Mouse (Mus musculus) lung, postnatal 36 days (tissue): Measurements from ENCODE around the gene Wdr5b.
"Not testable (repeated sequence)": the region's sequence is repeated elsewhere in the genome, so short reads cannot be mapped to it uniquely, and the experiment has no call there.

Experiments
- DNase-seq: peaks from one replicate; pipeline ENCODE4 v3.0.0; 2022; ENCODE audit warnings: mixed read lengths

Gene Wdr5b

DNA sequence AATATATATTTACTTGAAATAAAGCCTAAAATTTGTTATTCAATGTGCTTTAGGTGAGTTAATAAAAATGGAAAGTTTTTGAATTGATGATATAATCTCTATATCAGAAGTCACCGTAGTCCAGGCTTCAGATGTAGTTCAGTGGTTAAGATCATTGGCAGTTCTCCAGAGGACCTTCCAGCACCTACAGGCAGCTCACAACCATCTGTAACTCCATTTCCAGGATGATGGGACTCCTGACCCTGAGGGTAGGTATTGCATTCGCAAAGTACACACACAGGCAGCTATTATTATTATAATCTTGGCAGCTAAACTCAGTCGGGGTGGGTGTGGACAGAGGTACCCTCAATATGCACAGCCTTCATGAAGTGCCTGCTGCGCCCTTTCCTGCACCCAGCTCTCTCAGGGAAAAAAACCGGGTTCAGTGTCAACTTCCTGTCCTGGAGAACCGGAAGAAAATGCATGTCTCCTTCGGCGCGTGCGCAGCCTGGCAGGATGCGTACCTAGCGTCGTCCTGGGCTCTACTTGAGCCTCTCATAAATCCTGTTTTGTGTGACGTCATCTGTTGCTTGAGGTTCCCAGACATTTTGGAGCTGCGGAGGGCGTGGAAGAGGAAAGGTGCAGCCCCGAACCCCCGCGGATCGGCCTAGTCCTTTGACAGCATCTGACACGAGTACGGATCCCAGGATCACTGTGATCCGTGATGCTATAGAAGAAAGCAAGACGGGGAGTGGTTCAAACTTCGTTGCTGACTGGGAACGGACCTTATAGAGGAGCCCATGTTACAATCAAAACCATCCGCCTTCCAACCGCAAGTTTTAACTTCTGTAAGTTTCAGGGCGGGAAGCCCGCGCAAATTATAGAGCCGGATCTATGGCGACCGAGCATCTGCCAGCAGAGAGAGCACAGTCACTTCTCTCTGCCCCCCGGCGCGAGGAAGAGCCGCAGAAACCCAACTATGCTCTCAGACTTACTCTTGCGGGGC is at the start of gene Wdr5b:
Gene Wdr5b (plus strand): TSS at position 551 of the 985 bp plus-strand sequence.
- DNase-seq = peak; percentile 98

- no peak for DNase-seq
These were observed 48.6 kb upstream of the Wdr5b start for GRCm38 (mm10) chr16:35992391-35992790.

- no peak for DNase-seq
These were observed 47.7 kb upstream of the Wdr5b start for GRCm38 (mm10) chr16:35993316-35993715.

DNA sequence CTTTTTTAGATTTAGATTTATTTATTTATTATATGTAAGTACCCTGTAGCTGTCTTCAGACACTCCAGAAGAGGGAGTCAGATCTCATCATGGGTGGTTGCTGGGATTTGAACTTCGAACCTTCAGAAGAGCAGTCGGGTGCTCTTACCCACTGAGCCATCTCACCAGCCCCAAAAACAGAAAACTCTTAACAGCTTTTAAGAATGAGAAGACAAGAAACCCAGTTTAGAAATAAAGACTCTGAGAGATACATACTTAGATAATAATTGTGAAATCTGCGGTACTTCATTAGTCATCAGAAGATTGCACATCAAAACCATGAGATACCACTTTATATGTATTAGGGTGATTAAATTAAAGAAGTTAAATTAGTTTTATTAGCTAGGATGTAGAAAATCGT is 42.1 kb upstream of the Wdr5b start:
- DNase-seq = not testable (repeated sequence)

GRCm38 (mm10) chr16:36008396-36008795 is 32.6 kb upstream of the Wdr5b start:
- DNase-seq = no peak

DNA sequence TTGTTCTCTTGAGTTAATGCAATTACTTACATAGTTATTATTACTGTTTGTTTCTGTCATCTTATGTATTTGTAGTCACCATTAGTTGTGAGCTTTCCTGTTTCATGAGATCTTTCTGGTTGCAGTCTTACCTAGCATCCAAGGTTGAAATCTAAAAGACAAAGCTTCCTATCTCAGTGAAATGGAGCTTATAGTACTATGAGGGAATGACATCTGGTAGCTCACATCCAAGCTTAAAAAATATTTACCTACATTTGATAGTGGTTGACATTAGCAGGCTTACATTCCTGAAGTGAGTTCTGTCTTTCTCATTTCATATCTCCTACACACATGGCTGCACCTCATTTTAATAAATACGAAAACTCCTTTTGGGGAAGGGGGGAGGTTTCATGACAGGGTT is 24.7 kb upstream of the Wdr5b start:
- DNase-seq = no peak

- not testable (repeated sequence) for DNase-seq
These were observed 12.9 kb upstream of the Wdr5b start for GRCm38 (mm10) chr16:36028120-36028519.

- no peak for DNase-seq
These were observed 633 bp downstream of the Wdr5b start for GRCm38 (mm10) chr16:36041625-36042020.

DNA sequence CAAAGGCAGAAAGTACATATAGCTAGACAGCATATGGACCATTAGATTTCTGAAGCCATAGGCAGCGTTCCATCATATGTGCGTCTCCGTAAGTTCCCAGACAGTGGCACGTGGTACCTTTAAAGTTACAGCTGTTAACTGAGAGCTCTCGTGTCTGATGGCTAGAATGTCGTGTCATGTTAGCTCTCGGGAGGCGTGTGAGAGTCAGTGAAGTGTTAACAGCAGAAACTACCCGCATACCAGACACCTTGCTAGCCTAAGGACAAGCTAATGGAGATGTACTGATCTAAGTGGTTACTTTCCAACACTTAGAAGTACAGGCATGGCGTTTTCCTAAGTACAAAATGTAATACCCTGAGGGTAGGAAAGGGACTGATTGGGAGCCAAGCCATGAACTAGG is 2.1 kb downstream of the Wdr5b start:
- no peak for DNase-seq

DNA sequence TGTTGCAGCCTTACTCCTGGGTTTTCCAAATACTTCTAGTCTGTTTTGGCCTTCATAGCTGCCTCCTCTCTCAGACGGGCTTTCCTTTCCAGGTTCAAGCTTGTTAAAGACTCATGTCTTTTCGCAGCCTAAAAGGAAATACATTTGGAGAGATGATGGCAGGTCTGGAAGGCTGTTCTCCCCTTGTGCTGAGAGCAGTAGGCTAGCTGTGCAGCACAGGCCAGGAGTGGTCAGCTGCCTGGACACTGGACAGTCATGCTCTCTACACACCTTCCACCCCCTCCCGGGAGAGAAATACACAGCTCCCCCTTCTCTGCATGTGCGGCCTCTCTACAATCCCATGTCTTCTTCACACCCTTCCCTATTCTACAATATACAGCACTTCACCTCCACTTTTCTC is 3.0 kb downstream of the Wdr5b start:
- DNase-seq = no peak

DNA sequence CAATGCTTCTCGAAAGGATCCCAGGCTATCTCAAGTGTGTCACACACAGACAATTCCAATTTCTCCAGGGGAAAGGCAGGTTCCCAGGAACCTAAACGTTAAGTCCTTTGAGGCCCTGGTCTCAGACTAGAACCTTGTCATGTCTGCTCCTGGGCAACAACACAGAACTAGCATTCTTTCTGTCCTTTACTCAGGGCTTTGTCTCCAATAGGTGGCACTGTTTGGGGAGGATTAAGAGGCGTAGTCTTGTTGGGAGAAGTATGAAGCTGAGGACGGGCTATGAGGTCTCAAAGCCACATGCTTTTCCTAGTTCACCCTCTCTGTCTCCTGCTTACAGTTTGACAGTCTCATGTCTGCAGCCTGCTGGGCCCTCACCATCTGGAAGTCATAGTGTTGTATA is 6.5 kb downstream of the Wdr5b start:
- no peak for DNase-seq

DNA sequence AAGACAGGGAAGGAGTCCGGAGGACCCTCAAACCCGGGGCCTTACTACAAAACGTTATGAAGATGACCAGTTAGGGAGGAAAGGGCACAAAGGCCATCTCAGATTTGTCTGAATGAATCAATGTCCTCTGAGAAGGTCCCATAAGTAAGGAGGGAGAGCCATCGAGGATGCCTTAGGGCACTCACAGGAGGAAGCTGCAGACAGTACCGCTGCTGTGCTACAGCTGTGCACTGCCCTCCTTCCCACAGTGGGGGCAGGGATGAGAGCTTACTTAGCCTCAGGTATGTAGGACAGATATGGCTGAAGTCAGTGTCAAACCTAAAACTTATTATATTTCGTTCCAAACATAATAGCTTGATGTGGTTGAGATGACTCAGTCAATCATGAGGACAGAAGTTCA is 10.5 kb downstream of the Wdr5b start:
- no peak for DNase-seq

GRCm38 (mm10) chr16:36053524-36054275 is 12.7 kb downstream of the Wdr5b start:
- no peak for DNase-seq

DNA sequence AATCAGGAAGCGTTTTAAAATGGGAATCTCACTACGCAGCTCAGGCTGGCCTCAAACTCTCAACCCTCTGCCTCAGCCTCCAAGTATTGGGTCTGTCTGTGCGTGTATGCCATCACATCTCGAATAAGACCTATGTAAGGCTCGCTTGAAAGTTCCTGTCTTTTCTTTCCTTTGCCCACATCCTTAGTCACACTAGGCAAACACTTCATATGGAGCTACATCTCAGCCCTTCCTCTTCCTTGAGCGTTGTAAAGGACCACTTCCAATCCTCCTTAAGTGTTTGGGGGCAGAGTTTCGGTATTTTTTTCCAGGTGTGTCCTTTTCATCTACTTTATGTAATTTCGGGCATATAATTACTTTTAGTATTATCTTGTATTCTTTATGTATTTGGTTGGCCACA is 13.9 kb downstream of the Wdr5b start:
- no peak for DNase-seq

- DNase-seq = no peak
These were observed 15.4 kb downstream of the Wdr5b start for GRCm38 (mm10) chr16:36056416-36056815.

- DNase-seq = no peak
These were observed 17.0 kb downstream of the Wdr5b start for GRCm38 (mm10) chr16:36057933-36058475.

GRCm38 (mm10) chr16:36062534-36062933 is 21.5 kb downstream of the Wdr5b start:
- DNase-seq = not testable (repeated sequence)

GRCm38 (mm10) chr16:36063315-36063714 is 22.3 kb downstream of the Wdr5b start:
- no peak for DNase-seq

DNA sequence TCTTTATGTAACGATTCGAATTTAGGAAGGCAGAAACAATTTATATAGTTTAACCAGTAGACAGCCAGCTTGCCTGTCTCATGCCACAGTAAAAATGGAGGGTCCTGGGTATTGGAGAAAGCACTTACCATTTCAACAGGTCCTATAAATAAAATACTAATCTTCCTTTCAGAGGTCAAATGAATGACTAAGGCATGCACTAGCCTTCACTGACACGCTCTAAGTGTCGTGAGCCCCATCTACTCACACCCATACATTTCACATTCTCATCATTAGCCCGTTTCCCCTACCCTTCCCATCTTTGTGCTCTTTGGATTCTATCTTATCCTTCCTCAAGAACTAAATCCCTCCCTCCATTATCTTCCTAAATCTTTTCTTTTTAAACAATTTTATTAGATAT is 23.9 kb downstream of the Wdr5b start:
- DNase-seq = no peak

DNA sequence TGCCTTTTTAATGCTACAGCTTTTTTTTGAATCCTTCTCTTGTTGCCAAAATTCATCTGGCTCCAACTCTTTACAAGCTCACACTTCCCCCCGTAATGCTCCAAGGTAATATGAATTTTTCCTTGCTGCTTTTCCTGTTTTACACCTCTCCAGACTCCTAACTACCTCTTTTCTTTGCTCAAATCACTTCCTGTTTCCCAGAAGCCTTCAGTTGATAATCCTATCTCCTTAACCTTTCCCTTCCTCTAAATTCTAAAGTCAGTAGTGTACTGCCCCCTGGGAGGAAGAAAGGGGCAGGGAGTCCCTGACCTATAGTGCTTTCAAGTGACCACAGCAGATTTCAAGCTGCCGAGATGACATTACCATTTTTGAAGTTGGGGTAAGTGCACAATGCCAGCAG is 26.7 kb downstream of the Wdr5b start:
- no peak for DNase-seq

DNA sequence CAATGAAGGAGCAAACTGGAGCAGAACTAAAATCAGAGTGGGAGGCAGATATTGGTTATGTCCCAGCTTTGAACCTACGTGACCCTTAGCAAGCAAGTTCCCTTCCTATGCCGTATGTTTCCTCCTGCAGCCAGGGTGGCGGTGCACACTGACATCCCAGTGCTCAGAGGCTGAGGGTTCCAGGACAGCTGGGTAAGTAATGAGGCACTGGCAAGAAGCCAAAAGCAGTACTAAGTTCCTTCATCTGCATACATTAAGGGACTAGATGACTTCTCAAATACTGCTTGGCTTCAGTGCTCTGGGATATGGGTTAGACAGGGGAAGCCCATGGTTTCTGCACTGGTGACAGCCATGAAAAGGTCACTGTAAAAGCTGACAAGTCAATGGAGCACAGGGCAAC is 27.4 kb downstream of the Wdr5b start:
- no peak for DNase-seq

- DNase-seq = no peak
These were observed 29.0 kb downstream of the Wdr5b start for GRCm38 (mm10) chr16:36069819-36070575.

DNA sequence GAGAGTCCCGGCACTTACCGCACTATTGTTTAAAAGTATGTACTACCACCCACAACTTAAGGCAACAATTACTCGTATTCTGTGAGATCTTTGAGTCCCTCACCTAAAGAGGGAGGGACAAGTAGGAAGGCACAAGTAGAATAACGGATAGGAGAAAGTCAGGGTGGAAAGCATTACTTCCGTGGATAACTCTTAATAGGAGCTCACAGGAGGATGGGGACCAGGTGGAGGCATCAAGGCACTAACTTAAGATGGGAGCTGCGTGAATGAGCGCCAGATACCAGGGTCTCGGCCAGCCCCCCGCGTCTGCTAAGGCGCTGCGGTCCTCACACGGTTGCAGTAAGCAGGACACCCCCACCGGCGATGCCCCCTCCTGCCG is 30.1 kb downstream of the Wdr5b start:
- peak; percentile 23 for DNase-seq
